ENCODE assay signal across 31 mouse cellular contexts in the genomic region with DNA sequence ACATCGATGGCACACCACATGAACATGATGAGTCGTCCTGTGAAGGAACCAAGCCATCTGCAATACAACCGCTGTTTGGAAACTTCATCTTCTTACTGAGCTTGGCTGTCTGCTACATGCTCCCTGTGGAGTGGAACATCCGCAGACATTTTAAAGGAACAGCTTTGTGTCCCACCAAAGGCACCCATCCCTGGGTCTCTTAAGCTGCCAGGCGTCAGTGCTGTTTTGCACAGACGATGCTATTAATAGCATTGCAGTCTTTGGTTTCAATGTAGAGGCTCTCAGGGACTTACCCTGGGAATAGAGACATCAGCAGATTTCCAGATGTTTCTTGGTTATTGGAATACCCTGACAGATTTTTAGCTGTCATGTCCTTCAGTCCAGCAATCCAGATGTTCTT. TPM values are rescaled to one million over a fixed set of nuclear protein-coding genes. Genes with fewer than 3 reads are reported as not detected.
"Had no signal": no experiment of that assay in that cellular context is flagged by ENCODE, and none has a peak within 500 bp of the region (broad histone marks: within the 10 kb centered on the region; RNA-seq: fewer than 3 reads in every experiment).

No protein-coding gene starts in this region.

RNA-seq across cellular contexts. Expression of a gene that starts 56.9 kb away (rescaled TPM):
- total RNA-seq: common myeloid progenitor, adult 5-6 weeks; forebrain, postnatal 0 days; gastrocnemius, adult 18-20 months; gastrocnemius, adult 8-10 months; gastrocnemius, postnatal 10 days; gastrocnemius, postnatal 14 days; gastrocnemius, postnatal 25 days; gastrocnemius, postnatal 36 days; gastrocnemius, postnatal 4 days; granulocyte monocyte progenitor cell, adult 5-6 weeks; heart, adult 18-20 months; heart, adult 2 months; heart, adult 8-10 months had no signal
- polyA plus RNA-seq: cerebellum, adult 2 months; cortical plate, adult 2 months; embryonic facial prominence, embryonic 10.5 days; embryonic facial prominence, embryonic 11.5 days; embryonic facial prominence, embryonic 12.5 days; embryonic facial prominence, embryonic 13.5 days; embryonic facial prominence, embryonic 14.5 days; embryonic facial prominence, embryonic 15.5 days; erythroblast, embryonic 14.5 days; forebrain, embryonic 10.5 days; forebrain, embryonic 11.5 days; forebrain, embryonic 12.5 days; forebrain, embryonic 13.5 days; forebrain, embryonic 14.5 days; forebrain, embryonic 15.5 days; forebrain, embryonic 16.5 days; forebrain, postnatal 0 days; frontal cortex, adult 2 months; gonadal fat pad, adult 2 months; heart, adult 2 months had no signal
